Mouse (Mus musculus) CH12.LX (cell line): ENCODE measurements around the gene Abcb8. TPM values are rescaled to one million over a fixed set of nuclear protein-coding genes. Genes with fewer than 3 reads are reported as not detected.

Source experiments
- DNase-seq: peaks from one replicate; pipeline ENCODE4 v3.0.0-alpha.2; 2013; ENCODE audit errors: extremely low read depth
- H3K27ac ChIP-seq: 2 replicates; pipeline ENCODE4 v1.5.1; 2012; ENCODE audit warnings: low read depth, mild to moderate bottlenecking, control low read depth, moderate library complexity; ENCODE audit not compliant: insufficient read depth
- H3K27me3 ChIP-seq: replicated peaks from 2 replicates; pipeline ENCODE3; 2012; ENCODE audit warnings: inconsistent platforms
- H3K36me3 ChIP-seq, 2 experiments: replicated peaks in 1 of 2; 2 replicates each; pipeline versions ENCODE3 to v1.6.1; 2012; ENCODE audit warnings: inconsistent platforms in 1 of 2, low read length in 1 of 2, mild to moderate bottlenecking in 1 of 2, mixed read lengths in 1 of 2, moderate library complexity in 1 of 2; ENCODE audit not compliant: control insufficient read depth in 1 of 2, insufficient read depth in 1 of 2
- H3K4me1 ChIP-seq, 2 experiments: 2 replicates each; pipeline ENCODE4 v1.6.1; 2012; ENCODE audit warnings: inconsistent platforms in 1 of 2, moderate library complexity in 1 of 2; ENCODE audit not compliant: insufficient read depth in 2 of 2, control insufficient read depth in 1 of 2
- H3K4me2 ChIP-seq: 2 replicates; pipeline ENCODE4 v1.6.1; 2012; ENCODE audit warnings: low read depth, mild to moderate bottlenecking, control low read depth; ENCODE audit not compliant: poor library complexity, insufficient read depth, severe bottlenecking
- H3K4me3 ChIP-seq, 3 experiments: fragments of 150-350 bp in 1 of 3; sonication (generic) in 1 of 3; replicated peaks in 1 of 3; 2 replicates each; pipeline versions ENCODE3 to v1.5.1; 2011 to 2012; ENCODE audit warnings: low read depth in 2 of 3, low read length in 2 of 3, mild to moderate bottlenecking in 2 of 3, moderate library complexity in 2 of 3, control low read depth in 1 of 3, improper control_type of control experiment in 1 of 3, inconsistent platforms in 1 of 3, mixed read lengths in 1 of 3; ENCODE audit not compliant: poor library complexity in 1 of 3
- H3K79me2 ChIP-seq: replicated peaks from 2 replicates; pipeline ENCODE4 v1.6.1; 2012; ENCODE audit warnings: mild to moderate bottlenecking, moderate library complexity; ENCODE audit not compliant: control insufficient read depth, poor library complexity, insufficient read depth, severe bottlenecking; ENCODE audit errors: extremely low read depth
- H3K9ac ChIP-seq: 2 replicates; pipeline ENCODE4 v1.6.1; 2012; ENCODE audit warnings: low read depth, mild to moderate bottlenecking, control low read depth, moderate library complexity; ENCODE audit not compliant: insufficient read depth
- H3K9me3 ChIP-seq: replicated peaks from 2 replicates; pipeline ENCODE3; 2012; ENCODE audit warnings: low read length, inconsistent platforms, mixed read lengths
- CHD2 ChIP-seq: IDR thresholded peaks from 2 replicates; pipeline ENCODE4 v1.6.1; 2011; ENCODE audit warnings: low read length, improper control_type of control experiment
- CTCF ChIP-seq, 2 experiments: IDR thresholded peaks in 1 of 2; conservative IDR thresholded peaks in 1 of 2; 2 replicates each; pipeline ENCODE4 v1.5.1; 2011 to 2012; ENCODE audit warnings: low read depth in 2 of 2, low read length in 2 of 2, improper control_type of control experiment in 1 of 2, inconsistent platforms in 1 of 2, mild to moderate bottlenecking in 1 of 2, moderate library complexity in 1 of 2
- ELF1 ChIP-seq: IDR thresholded peaks from 2 replicates; pipeline ENCODE4 v1.6.1; 2014; ENCODE audit warnings: low read depth, mild to moderate bottlenecking, inconsistent platforms, low read length, improper control_type of control experiment
- EP300 ChIP-seq: IDR thresholded peaks from 2 replicates; pipeline ENCODE4 v1.6.1; 2011; ENCODE audit warnings: low read length, improper control_type of control experiment
- ETS1 ChIP-seq: conservative IDR thresholded peaks from 2 replicates; pipeline ENCODE4 v1.6.1; 2012; ENCODE audit warnings: low read depth, mild to moderate bottlenecking, inconsistent platforms, low read length, improper control_type of control experiment, moderate library complexity
- GABPA ChIP-seq: IDR thresholded peaks from 2 replicates; pipeline ENCODE4 v1.6.1; 2012; ENCODE audit warnings: low read depth, low read length, improper control_type of control experiment, inconsistent platforms; ENCODE audit not compliant: insufficient replicate concordance
- HCFC1 ChIP-seq: IDR thresholded peaks from 2 replicates; pipeline ENCODE4 v1.6.1; 2012; ENCODE audit warnings: low read depth, mild to moderate bottlenecking, inconsistent platforms, low read length, improper control_type of control experiment
- IRF4 ChIP-seq: IDR thresholded peaks from 2 replicates; pipeline ENCODE4 v1.6.1; 2014; ENCODE audit warnings: low read depth, mild to moderate bottlenecking, inconsistent platforms, low read length, improper control_type of control experiment
- JUND ChIP-seq: conservative IDR thresholded peaks from 2 replicates; pipeline ENCODE4 v1.6.1; 2011; ENCODE audit warnings: low read depth, low read length, improper control_type of control experiment
- KAT2A ChIP-seq: IDR thresholded peaks from 2 replicates; pipeline ENCODE4 v1.6.1; 2012; ENCODE audit warnings: low read length, improper control_type of control experiment, inconsistent platforms; ENCODE audit not compliant: insufficient replicate concordance
- MAFK ChIP-seq: IDR thresholded peaks from 2 replicates; pipeline ENCODE4 v1.6.1; 2011; ENCODE audit warnings: low read length, improper control_type of control experiment; ENCODE audit not compliant: insufficient replicate concordance
- MAX ChIP-seq: IDR thresholded peaks from 2 replicates; pipeline ENCODE4 v1.6.1; 2011; ENCODE audit warnings: low read length, improper control_type of control experiment
- MAZ ChIP-seq: IDR thresholded peaks from 2 replicates; pipeline ENCODE4 v1.6.1; 2012; ENCODE audit warnings: low read depth, mild to moderate bottlenecking, inconsistent platforms, low read length, improper control_type of control experiment, moderate library complexity
- MEF2A ChIP-seq: IDR thresholded peaks from 2 replicates; pipeline ENCODE4 v1.6.1; 2014; ENCODE audit warnings: low read depth, mild to moderate bottlenecking, inconsistent platforms, low read length, improper control_type of control experiment, borderline replicate concordance
- MXI1 ChIP-seq: IDR thresholded peaks from 2 replicates; pipeline ENCODE4 v1.6.1; 2011; ENCODE audit warnings: mild to moderate bottlenecking, low read depth, low read length, improper control_type of control experiment
- MYC ChIP-seq: IDR thresholded peaks from 2 replicates; pipeline ENCODE4 v1.6.1; 2011; ENCODE audit warnings: low read depth, mild to moderate bottlenecking, improper control_type of control experiment, low read length
- NELFE ChIP-seq: IDR thresholded peaks from 2 replicates; pipeline ENCODE4 v1.6.1; 2011; ENCODE audit warnings: low read depth, low read length, improper control_type of control experiment
- NRF1 ChIP-seq: IDR thresholded peaks from 2 replicates; pipeline ENCODE4 v1.6.1; 2014; ENCODE audit warnings: low read depth, mild to moderate bottlenecking, inconsistent platforms, low read length, improper control_type of control experiment, moderate library complexity
- PAX5 ChIP-seq: IDR thresholded peaks from 2 replicates; pipeline ENCODE4 v1.6.1; 2012; ENCODE audit warnings: low read length, inconsistent platforms, mixed read lengths
- POLR2A ChIP-seq: IDR thresholded peaks from 2 replicates; pipeline ENCODE4 v1.6.1; 2011; ENCODE audit warnings: low read depth, mild to moderate bottlenecking, improper control_type of control experiment, low read length
- POLR2AphosphoS2 ChIP-seq: IDR thresholded peaks from 2 replicates; pipeline ENCODE4 v1.6.1; 2011; ENCODE audit warnings: low read depth, low read length, improper control_type of control experiment
- SIN3A ChIP-seq: IDR thresholded peaks from 2 replicates; pipeline ENCODE4 v1.6.1; 2012; ENCODE audit warnings: low read length, improper control_type of control experiment, inconsistent platforms
- SMC3 ChIP-seq: IDR thresholded peaks from 2 replicates; pipeline ENCODE4 v1.6.1; 2011; ENCODE audit warnings: low read depth, low read length, improper control_type of control experiment
- TBP ChIP-seq: conservative IDR thresholded peaks from 2 replicates; pipeline ENCODE4 v1.6.1; 2011; ENCODE audit warnings: low read depth, low read length, improper control_type of control experiment
- TCF12 ChIP-seq: IDR thresholded peaks from 2 replicates; pipeline ENCODE4 v1.6.1; 2014; ENCODE audit warnings: low read depth, mild to moderate bottlenecking, inconsistent platforms, low read length, improper control_type of control experiment
- UBTF ChIP-seq: IDR thresholded peaks from 2 replicates; pipeline ENCODE4 v1.6.1; 2012; ENCODE audit warnings: low read depth, mild to moderate bottlenecking, inconsistent platforms, low read length, improper control_type of control experiment, moderate library complexity
- USF2 ChIP-seq: conservative IDR thresholded peaks from 2 replicates; pipeline ENCODE4 v1.6.1; 2011; ENCODE audit warnings: low read depth, low read length, improper control_type of control experiment
- ZC3H11A ChIP-seq: IDR thresholded peaks from 2 replicates; pipeline ENCODE4 v1.6.1; 2012; ENCODE audit warnings: low read depth, mild to moderate bottlenecking, inconsistent platforms, low read length, improper control_type of control experiment
- ZKSCAN1 ChIP-seq: IDR thresholded peaks from 2 replicates; pipeline ENCODE4 v1.6.1; 2012; ENCODE audit warnings: low read depth, inconsistent platforms, low read length, improper control_type of control experiment, borderline replicate concordance
- ZMIZ1 ChIP-seq: IDR thresholded peaks from 2 replicates; pipeline ENCODE4 v1.6.1; 2012; ENCODE audit warnings: low read depth, mild to moderate bottlenecking, inconsistent platforms, low read length, improper control_type of control experiment
- ZNF384 ChIP-seq: IDR thresholded peaks from 2 replicates; pipeline ENCODE4 v1.6.1; 2012; ENCODE audit warnings: low read depth, low read length, improper control_type of control experiment, inconsistent platforms
- dilution Hi-C: fragments of 300-500 bp; cut with MboI; formaldehyde crosslinking; loops from 2 replicates; pipeline ENCODE4 v1.14.3; 2020; ENCODE audit warnings: low sequenced_read_pairs; ENCODE audit not compliant: extremely low pct_unique_long_range_greater_than_20kb, extremely low pct_ligation_motif_present
- in situ Hi-C: fragments of 300-500 bp; cut with MboI; formaldehyde crosslinking; loops from 3 replicates; pipeline ENCODE4 v1.14.3; 2019; ENCODE audit warnings: low sequenced_read_pairs, low pct_ligation_motif_present, low pct_unique_long_range_greater_than_20kb, mixed read lengths
- polyA plus RNA-seq: library from polyadenylated mRNA; unstranded; fragments of >175 nt; gene quantifications from 2 replicates; pipeline ENCODE4 v1.2.1, GENCODE M21; 2012; ENCODE audit warnings: low read depth; ENCODE audit not compliant: insufficient read length
- total RNA-seq, 2 experiments: library from RNA; depleted of rRNA; stranded (reverse); fragments of 300-350 nt in 1 of 2; fragments of >200 nt in 1 of 2; gene quantifications; 2 replicates each; pipeline ENCODE4 v1.2.3; 2012 to 2014

The Abcb8 gene
- total and polyA plus RNA-seq, 3 experiments, result 31.0 to 58.7 (median 45.4) TPM

DNA sequence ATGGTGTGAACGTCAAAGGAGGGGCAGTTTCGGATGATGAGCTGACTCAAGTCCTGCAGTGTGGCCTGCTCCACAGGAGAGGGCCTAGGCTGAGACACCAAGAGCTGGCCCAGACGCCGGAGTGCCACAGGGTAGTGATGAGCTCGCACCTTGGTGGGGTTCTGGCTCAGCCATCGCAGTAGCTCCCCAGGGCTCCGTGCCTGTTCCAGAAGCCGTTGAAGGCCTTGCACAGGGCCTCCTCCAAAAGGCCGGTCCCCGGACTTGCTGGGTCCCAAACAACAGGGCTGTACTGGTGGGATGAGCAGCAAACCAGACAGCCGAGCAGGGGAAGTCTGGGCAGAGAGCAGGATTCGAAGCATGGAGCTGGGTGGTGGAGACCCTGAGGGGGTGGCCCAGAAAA is 50.5 kb downstream of the Abcb8 start:
- DNase-seq, result no peak

DNA sequence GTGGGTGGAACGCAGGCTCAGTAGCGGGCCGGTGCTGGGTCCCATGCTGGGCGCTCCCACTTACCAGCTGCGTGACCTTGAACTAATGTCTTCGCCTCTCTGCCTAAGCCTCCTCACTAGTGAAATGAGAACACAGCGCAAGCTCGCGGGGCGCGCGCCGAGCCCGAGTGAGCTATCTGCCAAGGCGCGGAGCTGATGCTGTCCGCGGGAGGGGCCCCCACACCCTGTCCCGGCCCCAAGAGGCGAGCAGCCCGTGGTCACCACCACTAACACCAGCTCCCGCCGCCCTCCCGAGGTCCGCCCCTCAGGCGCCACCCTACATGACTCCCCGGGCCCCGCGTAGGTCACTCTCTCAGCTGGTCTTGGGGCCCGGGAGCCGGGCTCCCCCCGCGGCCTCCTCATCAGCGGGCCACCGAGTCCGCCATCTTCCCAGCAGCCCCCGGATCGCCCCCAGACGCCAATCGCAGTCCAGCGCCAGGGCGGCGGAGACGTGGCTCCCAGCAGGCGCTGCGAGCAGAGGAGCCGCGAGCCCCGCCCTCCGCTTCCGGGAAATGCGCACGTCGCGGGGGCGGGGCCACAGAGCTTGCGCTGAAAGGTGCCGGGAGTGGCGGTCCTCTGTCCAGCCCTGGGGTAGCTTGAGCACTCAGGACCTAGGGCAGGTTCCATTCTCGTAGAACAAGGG is 51.4 kb downstream of the Abcb8 start, which contains the start of gene Fastk:
Gene Fastk (minus strand): TSS at position 542 of the 682 bp plus-strand sequence.
- in situ Hi-C loops (no loop called here), dilution Hi-C loops (no loop called here)
- Histone ChIP-seq H3K4me1 (peaks cover 24 to 40% of the 10 kb centered on the region in 2 experiments), H3K4me2 (peak within 1 kb of the TSS; percentile 72), H3K36me3 (peaks cover 29 to 41% of the 10 kb centered on the region in 2 experiments), H3K79me2 (peaks cover 9% of the 10 kb centered on the region), H3K27ac (peak within 1 kb of the TSS; percentile 24), H3K27me3 (peaks cover 18% of the 10 kb centered on the region), H3K9ac (peak within 1 kb of the TSS; percentile 64), H3K4me3 (peak within 1 kb of the TSS; percentile 78 to 93 (median 83)), H3K9me3 (no peaks in the 10 kb centered on the region)
- DNase-seq, result peak; percentile 89
- no peak for TF ChIP-seq CTCF (conservative IDR thresholded peaks at IDR 0.05 in 1 of 2, IDR thresholded peaks at IDR 0.05 in 1 of 2; ENCODE audit: low read depth in 2 of 2, low read length in 2 of 2)
- TF ChIP-seq PAX5, result no peak
- TF ChIP-seq TCF12, result peak; percentile 98
- TF ChIP-seq EP300, result no peak
- no peak for TF ChIP-seq MYC
- no peak for TF ChIP-seq SMC3
- peak; percentile 87 for TF ChIP-seq HCFC1
- TF ChIP-seq MAZ, result peak; percentile 87; the same call in 1 of the 2 replicates
- no peak; the same call in 1 of the 2 replicates for TF ChIP-seq GABPA
- no peak for TF ChIP-seq ZKSCAN1
- TF ChIP-seq ZMIZ1, result peak; percentile 80; the same call in 1 of the 2 replicates
- peak; percentile 71 for TF ChIP-seq MXI1
- no peak; the same call in 1 of the 2 replicates for TF ChIP-seq ETS1
- TF ChIP-seq ZC3H11A, result no peak
- TF ChIP-seq UBTF, result no peak; the same call in 1 of the 2 replicates
- peak; percentile 49 for TF ChIP-seq SIN3A
- TF ChIP-seq CHD2, result no peak
- no peak for TF ChIP-seq USF2
- TF ChIP-seq ZNF384, result no peak
- TF ChIP-seq IRF4, result no peak
- peak; percentile 44; the same call in 1 of the 2 replicates for TF ChIP-seq MEF2A
- 0 out of 2 replicates have a peak, but pooled peaks have one; percentile 7 for TF ChIP-seq MAX
- peak; percentile 75; the same call in 1 of the 2 replicates for TF ChIP-seq KAT2A
- TF ChIP-seq MAFK, result no peak
- peak; percentile 95 for TF ChIP-seq ELF1
- TF ChIP-seq NELFE, result peak; percentile 95
- TF ChIP-seq TBP, result peak; percentile 59
- TF ChIP-seq POLR2AphosphoS2, result 0 out of 2 replicates have a peak, but pooled peaks have one; percentile 73

More for the DNA sequence above, 50.5 kb downstream of the Abcb8 start:
- dilution Hi-C loops, result no loop called here
- Histone ChIP-seq H3K9ac (peak overlapping the region; percentile 64), H3K79me2 (peaks cover 9% of the 10 kb centered on the region), H3K9me3 (no peaks in the 10 kb centered on the region), H3K4me2 (peak overlapping the region; percentile 69), H3K27ac (no peak overlapping the region)
- TF ChIP-seq POLR2A, result no peak
- TF ChIP-seq JUND, result no peak
- no peak for TF ChIP-seq USF2
- no peak for TF ChIP-seq MAZ
- TF ChIP-seq SMC3, result no peak
- no peak for TF ChIP-seq NRF1
- no peak for TF ChIP-seq NELFE
- no peak for TF ChIP-seq IRF4
- TF ChIP-seq GABPA, result no peak
- TF ChIP-seq, all 38 proteins: peak for 0
- Histone ChIP-seq H3K4me1 (peaks cover 24 to 40% of the 10 kb centered on the region in 2 experiments), H3K36me3 (peaks cover 38 to 51% of the 10 kb centered on the region in 2 experiments), H3K4me3 (peak overlapping the region; percentile 78 to 93 (median 83)), H3K27me3 (peaks cover 11% of the 10 kb centered on the region)
- in situ Hi-C loops, result no loop called here
